Mouse (Mus musculus) bone marrow macrophage, adult 2 months (primary cell): ENCODE measurements around the gene Zfp414. TPM values are rescaled to one million over a fixed set of nuclear protein-coding genes. Genes with fewer than 3 reads are reported as not detected.

Experiments used
- H3K27ac ChIP-seq: 2 replicates; pipeline ENCODE4 v1.5.1; 2012; ENCODE audit warnings: low read depth, low read length; ENCODE audit not compliant: insufficient read depth
- H3K4me1 ChIP-seq: 2 replicates; pipeline ENCODE4 v1.6.1; 2012; ENCODE audit warnings: low read length; ENCODE audit not compliant: control insufficient read depth, insufficient read depth
- H3K4me3 ChIP-seq: 2 replicates; pipeline ENCODE4 v1.5.1; 2012; ENCODE audit warnings: mild to moderate bottlenecking, low read length, moderate library complexity; ENCODE audit not compliant: insufficient read depth
- CTCF ChIP-seq: IDR thresholded peaks from 2 replicates; pipeline ENCODE4 v1.5.1; 2012; ENCODE audit warnings: low read depth, mild to moderate bottlenecking, low read length, moderate library complexity
- POLR2A ChIP-seq: IDR thresholded peaks from 2 replicates; pipeline ENCODE4 v1.6.1; 2012; ENCODE audit warnings: mild to moderate bottlenecking, low read depth, low read length, borderline replicate concordance
- polyA plus RNA-seq: library from polyadenylated mRNA; stranded (reverse); fragments of >200 nt; gene quantifications from 2 replicates; pipeline ENCODE4 v1.2.4, GENCODE M21; 2012; ENCODE audit not compliant: missing spikeins, insufficient read depth, insufficient read length

Gene Zfp414
- polyA plus RNA-seq, 1 experiment, result 55.6 TPM

DNA sequence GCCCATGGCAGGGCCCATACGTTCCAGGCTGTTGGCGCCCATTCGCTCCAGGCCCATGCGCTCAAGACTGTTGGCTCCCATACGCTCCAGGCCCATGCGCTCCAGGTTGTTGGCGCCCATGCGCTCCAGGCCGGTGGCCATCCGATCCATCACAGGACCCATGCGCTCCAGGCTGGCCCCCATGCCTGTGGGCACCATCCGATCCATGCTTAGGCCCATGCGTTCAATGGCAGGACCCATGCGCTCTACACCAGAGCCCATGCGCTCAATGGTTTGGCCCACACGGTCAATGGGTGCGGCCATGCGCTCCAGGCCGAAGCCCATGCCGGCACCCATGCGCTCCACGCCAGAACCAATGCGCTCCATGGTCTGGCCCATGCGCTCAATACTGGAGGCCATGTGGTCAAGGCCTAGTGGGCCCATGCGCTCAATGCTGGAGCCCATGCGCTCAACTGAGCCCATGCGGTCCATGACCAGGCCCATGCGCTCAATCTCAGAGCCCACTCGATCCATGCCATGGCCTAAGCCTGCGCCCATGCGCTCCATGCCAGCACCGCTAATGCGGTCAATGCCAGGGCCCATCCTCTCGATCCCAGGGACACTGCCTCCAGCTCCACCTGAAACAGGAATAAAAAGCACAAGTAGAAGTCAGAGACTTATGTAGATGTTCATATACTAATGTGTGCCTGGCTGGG lies 21.0 kb downstream of the Zfp414 start:
- TF ChIP-seq POLR2A, result no peak
- no peaks in the 10 kb centered on the region for H3K4me1 ChIP-seq
- no peak overlapping the region for H3K4me3 ChIP-seq
- H3K27ac ChIP-seq, result no peak overlapping the region

DNA sequence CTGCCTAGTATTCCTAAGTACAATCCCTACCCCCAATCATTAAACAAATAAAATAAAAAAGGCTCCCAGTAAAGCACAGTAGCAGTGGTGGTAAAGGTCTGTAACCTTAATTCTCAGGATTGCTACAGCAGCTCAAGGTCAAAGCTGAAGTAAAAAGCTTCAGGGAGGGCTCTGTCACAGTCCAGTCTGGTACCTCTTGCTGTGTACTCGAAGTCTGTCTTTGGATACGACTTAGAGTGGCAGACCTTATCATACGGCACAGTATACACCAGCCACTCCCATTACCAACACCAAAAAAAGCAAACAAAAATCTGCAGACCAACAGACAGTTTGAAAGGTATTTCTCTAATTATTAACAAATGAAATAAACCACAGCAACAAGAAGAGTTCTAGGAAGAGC lies 37.9 kb downstream of the Zfp414 start:
- Histone ChIP-seq H3K4me1 (no peaks in the 10 kb centered on the region), H3K4me3 (no peak overlapping the region), H3K27ac (no peak overlapping the region)

GRCm38 (mm10) chr17:33669681-33670080 lies 40.8 kb downstream of the Zfp414 start:
- Histone ChIP-seq H3K4me3 (no peak overlapping the region), H3K4me1 (peaks cover 7% of the 10 kb centered on the region; the same call in 1 of the 2 replicates), H3K27ac (no peak overlapping the region)
- TF ChIP-seq CTCF (no peak), POLR2A (no peak)

More for the DNA sequence above, 37.9 kb downstream of the Zfp414 start:
- TF ChIP-seq POLR2A, result no peak
- TF ChIP-seq CTCF, result no peak

- TF ChIP-seq CTCF, result no peak
- TF ChIP-seq POLR2A, result no peak
- H3K4me1 ChIP-seq, result peaks cover 12% of the 10 kb centered on the region
- H3K4me3 ChIP-seq, result no peak overlapping the region
Observed at GRCm38 (mm10) chr17:33673837-33674236, 44.9 kb downstream of the Zfp414 start.

DNA sequence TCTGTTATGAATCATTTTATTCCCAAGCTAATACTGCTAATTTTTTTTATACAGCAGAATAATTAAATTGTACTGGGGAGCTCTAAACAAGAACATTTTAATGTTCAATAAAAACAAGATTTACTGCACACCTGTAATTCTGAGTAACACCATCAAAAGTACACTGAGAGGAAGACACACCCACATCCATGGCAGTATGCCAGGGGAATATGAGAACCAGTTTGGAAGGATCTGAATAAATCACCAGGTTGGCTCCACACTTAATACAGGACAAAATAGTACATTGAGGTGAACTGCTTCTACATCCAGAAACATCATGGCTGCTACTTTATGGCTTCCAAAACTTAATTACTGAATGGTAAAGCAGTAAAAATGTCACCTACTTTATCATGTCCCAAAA lies 46.6 kb downstream of the Zfp414 start:
- peaks cover 22% of the 10 kb centered on the region for H3K4me1 ChIP-seq

More at GRCm38 (mm10) chr17:33673837-33674236, 44.9 kb downstream of the Zfp414 start:
- H3K27ac ChIP-seq, result no peak overlapping the region

DNA sequence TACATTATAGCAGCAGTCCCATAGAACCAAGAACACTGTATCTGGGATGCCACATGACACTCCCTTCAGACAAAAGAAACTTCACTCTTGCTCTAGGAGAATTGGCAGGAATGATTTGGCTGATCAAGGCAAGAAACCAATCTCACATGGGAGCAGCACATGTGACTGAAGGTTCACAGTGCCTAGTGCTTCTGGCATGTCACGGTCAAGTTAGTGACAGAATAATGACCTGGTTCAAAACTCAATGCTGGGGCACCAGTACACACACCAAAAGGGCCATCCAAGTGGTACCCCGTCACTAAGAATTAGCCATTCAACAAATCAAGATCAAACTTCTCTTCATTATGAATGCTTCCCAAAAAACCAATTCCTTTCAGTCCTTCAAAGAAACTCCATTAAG lies 47.2 kb downstream of the Zfp414 start:
- TF ChIP-seq POLR2A (no peak), CTCF (no peak)
- Histone ChIP-seq H3K4me1 (peaks cover 22% of the 10 kb centered on the region), H3K4me3 (no peak overlapping the region), H3K27ac (no peak overlapping the region)

More for the DNA sequence above, 46.6 kb downstream of the Zfp414 start:
- Histone ChIP-seq H3K27ac (no peak overlapping the region), H3K4me3 (no peak overlapping the region)
- no peak for TF ChIP-seq POLR2A
- TF ChIP-seq CTCF, result no peak

DNA sequence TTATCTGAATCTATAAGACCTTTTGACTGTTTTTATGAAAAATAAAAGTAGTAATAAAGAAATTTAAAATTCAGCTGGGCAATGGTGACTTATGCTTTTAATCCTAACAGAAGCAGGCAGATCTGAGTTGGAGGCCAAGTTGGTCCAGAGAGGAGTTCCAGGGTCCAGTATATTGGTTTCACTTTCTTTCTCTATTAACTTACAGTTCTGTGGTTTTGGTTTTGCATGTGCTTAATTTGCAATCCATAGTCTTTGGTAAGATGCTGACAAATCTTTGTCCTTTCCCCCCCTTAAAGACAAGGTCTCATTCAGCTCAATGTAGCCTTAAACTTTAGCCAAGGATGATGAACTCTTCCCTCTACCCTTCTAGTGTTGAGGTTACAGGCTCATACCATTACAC lies 49.9 kb downstream of the Zfp414 start:
- peaks cover 29% of the 10 kb centered on the region for H3K4me1 ChIP-seq
- H3K27ac ChIP-seq, result no peak overlapping the region
- TF ChIP-seq CTCF (no peak), POLR2A (no peak)
- no peak overlapping the region for H3K4me3 ChIP-seq

Other genes with a start within 250 kb of the Zfp414 start
- gene Zfp101, start 234.4 kb upstream of the Zfp414 start, polyA plus RNA-seq, result 9.1 and 10.4 TPM in 2 replicates
- not detected in 2 replicates for gene Actl9, start 196.2 kb upstream of the Zfp414 start, polyA plus RNA-seq
- 46.6 and 53.4 TPM in 2 replicates for gene Adamts10, start 104.9 kb upstream of the Zfp414 start, polyA plus RNA-seq
- gene Myo1f, start 73.4 kb upstream of the Zfp414 start, polyA plus RNA-seq, result 393 and 491 TPM in 2 replicates
- gene Pram1, start 9.0 kb downstream of the Zfp414 start, polyA plus RNA-seq, result 5.3 TPM in 1 of 2 replicates, not detected in the other
- 320 and 384 TPM in 2 replicates for gene Hnrnpm, start 57.8 kb downstream of the Zfp414 start, polyA plus RNA-seq
- 61.3 and 62.9 TPM in 2 replicates for gene March2, start 89.6 kb downstream of the Zfp414 start, polyA plus RNA-seq
- 128 TPM in 2 replicates for gene Rab11b, start 131.4 kb downstream of the Zfp414 start, polyA plus RNA-seq
- 8.4 and 11.0 TPM in 2 replicates for gene Angptl4, start 152.7 kb downstream of the Zfp414 start, polyA plus RNA-seq
- 27.5 and 33.3 TPM in 2 replicates for gene Kank3, start 181.4 kb downstream of the Zfp414 start, polyA plus RNA-seq
- gene Rps28, start 195.5 kb downstream of the Zfp414 start, polyA plus RNA-seq, result 1,369 and 1,530 TPM in 2 replicates
- gene Ndufa7, start 195.5 kb downstream of the Zfp414 start, polyA plus RNA-seq, result 197 and 199 TPM in 2 replicates
- 4.4 TPM in 2 replicates for gene Cd320, start 214.0 kb downstream of the Zfp414 start, polyA plus RNA-seq
- not detected in 2 replicates for gene Gm7029, start 244.7 kb downstream of the Zfp414 start, polyA plus RNA-seq